Comparison of ENCODE assay signal across 23 mouse cellular contexts in genomic region chr12:107138677-107139400, GRCm38 (mm10).
A peak's percentile ranks its signal among the peaks of the same experiment; 100 is the strongest.
DNase-seq lines count a peak whose midpoint lies in the region; ATAC-seq and TF ChIP-seq lines count a peak whose summit lies in the region.
"Had no signal": no experiment of that assay in that cellular context is flagged by ENCODE, and none has a peak within 500 bp of the region (broad histone marks: within the 10 kb centered on the region; RNA-seq: fewer than 3 reads in every experiment).

No protein-coding gene starts in this region.

- H3K9ac ChIP-seq in heart, embryonic 16.5 days (ENCODE audit: low read length) = no peak overlapping the region
- no peak overlapping the region for H3K9ac ChIP-seq in heart, adult 2 months (ENCODE audit: low read depth, low read length)
- H3K9ac ChIP-seq: forebrain, embryonic 13.5 days; hindbrain, embryonic 15.5 days; kidney, embryonic 15.5 days; liver, embryonic 13.5 days; lung, embryonic 14.5 days; midbrain, embryonic 12.5 days; neural tube, embryonic 12.5 days had no signal

- ATAC-seq in heart, embryonic 16.5 days (replicated peaks; ENCODE audit: extremely low read depth, insufficient read depth, low FRiP score) = peak; percentile 47; the same call in 1 of the 2 replicates
- ATAC-seq in inflammation-experienced regulatory T-cells, adult 6 months = peak; percentile 85
- ATAC-seq: forebrain, embryonic 13.5 days; intestine, postnatal 0 days had no signal

- H3K9me3 ChIP-seq in heart, embryonic 16.5 days (replicated peaks; ENCODE audit: control insufficient read depth, low read length) = no peaks in the 10 kb centered on the region
- H3K9me3 ChIP-seq: forebrain, embryonic 13.5 days; heart, embryonic 10.5 days; hindbrain, embryonic 15.5 days; kidney, embryonic 15.5 days; liver, embryonic 13.5 days; midbrain, embryonic 12.5 days; neural tube, embryonic 12.5 days had no signal

- no peak for TF ChIP-seq EP300 in heart, adult 2 months (IDR thresholded peaks at IDR 0.05; ENCODE audit: insufficient read depth, low read depth, low read length)

- TF ChIP-seq CTCF in heart, adult 2 months (IDR thresholded peaks at IDR 0.05) = no peak
- TF ChIP-seq CTCF in cerebellum, adult 2 months (IDR thresholded peaks at IDR 0.05; ENCODE audit: borderline replicate concordance, insufficient read depth, low read depth, low read length) = no peak

- 85% methylated on average over 8 of the region's 8 CpGs for WGBS in heart, embryonic 16.5 days
- WGBS in heart, adult 2 months = 87% methylated on average over 8 of the region's 8 CpGs
- 91% methylated on average over 8 of the region's 8 CpGs for WGBS in cerebellum, adult 2 months

- H3K4me3 ChIP-seq in heart, embryonic 16.5 days (ENCODE audit: low read length) = no peak overlapping the region
- H3K4me3 ChIP-seq in heart, adult 2 months = no peak overlapping the region
- H3K4me3 ChIP-seq in cerebellum, adult 2 months (replicated peaks; ENCODE audit: insufficient read depth, low read depth, low read length) = no peak overlapping the region
- H3K4me3 ChIP-seq: forebrain, embryonic 13.5 days; heart, embryonic 10.5 days; hindbrain, embryonic 15.5 days; kidney, embryonic 15.5 days; liver, embryonic 13.5 days; midbrain, embryonic 12.5 days; neural tube, embryonic 12.5 days had no signal

- no peaks in the 10 kb centered on the region for H3K4me1 ChIP-seq in heart, embryonic 16.5 days (ENCODE audit: control insufficient read depth, insufficient read depth, low read length)
- no peaks in the 10 kb centered on the region for H3K4me1 ChIP-seq in heart, adult 2 months (ENCODE audit: control insufficient read depth, insufficient read depth, low read length)
- H3K4me1 ChIP-seq in cerebellum, adult 2 months (ENCODE audit: control insufficient read depth, insufficient read depth, low read length) = peaks cover 3% of the 10 kb centered on the region; the same call in 1 of the 2 replicates
- H3K4me1 ChIP-seq: forebrain, embryonic 13.5 days; heart, embryonic 10.5 days; hindbrain, embryonic 15.5 days; kidney, embryonic 15.5 days; liver, embryonic 13.5 days; midbrain, embryonic 12.5 days; neural tube, embryonic 12.5 days had no signal

- intact Hi-C loops in heart, adult 2 months (cut with DNase I) = no loop called here

- no peak for TF ChIP-seq POLR2A in heart, adult 2 months (IDR thresholded peaks at IDR 0.05; ENCODE audit: insufficient read depth, low read depth, low read length)
- no peak for TF ChIP-seq POLR2A in cerebellum, adult 2 months (IDR thresholded peaks at IDR 0.05; ENCODE audit: borderline replicate concordance, insufficient read depth, low read length)

- peak overlapping the region; percentile 50; the same call in 1 of the 2 replicates for H3K27ac ChIP-seq in heart, embryonic 16.5 days (ENCODE audit: low read length)
- no peak overlapping the region for H3K27ac ChIP-seq in heart, adult 2 months
- no peak overlapping the region for H3K27ac ChIP-seq in cerebellum, adult 2 months (ENCODE audit: insufficient read depth, low read length)
- H3K27ac ChIP-seq: forebrain, embryonic 13.5 days; heart, embryonic 10.5 days; hindbrain, embryonic 15.5 days; kidney, embryonic 15.5 days; liver, embryonic 13.5 days; macrophage; midbrain, embryonic 12.5 days; neural tube, embryonic 12.5 days had no signal

- H3K4me2 ChIP-seq in heart, embryonic 16.5 days (ENCODE audit: low read depth, low read length) = no peak overlapping the region
- H3K4me2 ChIP-seq: forebrain, embryonic 13.5 days; hindbrain, embryonic 15.5 days; kidney, embryonic 15.5 days; liver, embryonic 13.5 days; lung, embryonic 14.5 days; midbrain, embryonic 12.5 days; neural tube, embryonic 12.5 days had no signal

- H3K79me2 ChIP-seq in heart, adult 2 months (replicated peaks; ENCODE audit: control insufficient read depth, insufficient read depth, low read length) = no peaks in the 10 kb centered on the region

- DNase-seq in heart, adult 2 months = no peak
- peak; percentile 86 for DNase-seq in CD4-positive helper T cell, adult 2 months (ENCODE audit: low read depth, low spot score)
- peak; percentile 84 for DNase-seq in thymus, postnatal 14 days
- no peak for DNase-seq in cerebellum, adult 2 months
- no peak for DNase-seq in yolk sac, embryonic 10.5 days (ENCODE audit: low spot score)
- no peak for DNase-seq in frontal cortex, adult 2 months (ENCODE audit: extremely low spot score in 1 of 2, low spot score in 1 of 2)
- DNase-seq: cerebellum, adult 9-10 months; gastrocnemius, postnatal 36 days; heart, postnatal 14 days; kidney, postnatal 4 days; liver, embryonic 13.5 days; lung, embryonic 14.5 days; right cerebral cortex, adult 18-20 months had no signal

- H3K36me3 ChIP-seq in heart, embryonic 16.5 days (ENCODE audit: control insufficient read depth, insufficient read depth) = no peaks in the 10 kb centered on the region
- H3K36me3 ChIP-seq in heart, adult 2 months (ENCODE audit: control insufficient read depth, insufficient read depth, low read length) = no peaks in the 10 kb centered on the region
- H3K36me3 ChIP-seq: heart, embryonic 10.5 days; hindbrain, embryonic 15.5 days; kidney, embryonic 15.5 days; liver, embryonic 13.5 days; midbrain, embryonic 12.5 days; neural tube, embryonic 12.5 days had no signal

- no peaks in the 10 kb centered on the region for H3K27me3 ChIP-seq in heart, embryonic 16.5 days (ENCODE audit: control insufficient read depth, insufficient read depth, low read length)
- no peaks in the 10 kb centered on the region for H3K27me3 ChIP-seq in heart, adult 2 months (ENCODE audit: control insufficient read depth, insufficient read depth, low read length)
- no peaks in the 10 kb centered on the region for H3K27me3 ChIP-seq in cerebellum, adult 2 months (ENCODE audit: control insufficient read depth, insufficient read depth, low read length)
- H3K27me3 ChIP-seq: forebrain, embryonic 13.5 days; hindbrain, embryonic 15.5 days; kidney, embryonic 15.5 days; liver, embryonic 13.5 days; midbrain, embryonic 12.5 days; neural tube, embryonic 12.5 days had no signal

Comparison
In these comparisons a context has a peak if more than half of its experiments do, and no peak if none do; other contexts are left out.
1. DNase-seq: peak in CD4-positive helper T cell, adult 2 months (single experiment) and thymus, postnatal 14 days (single experiment); none in heart, adult 2 months (0 of 2), cerebellum, adult 2 months (0 of 2), yolk sac, embryonic 10.5 days (single experiment) and frontal cortex, adult 2 months (0 of 2).